Mouse (Mus musculus) T-helper 1 cell (primary cell): ENCODE measurements at regions not wholly inside any gene's neighbourhood (a gene's known extent, or its start where the extent isn't known, plus 50 kb on each side); places are given as distances from the start of the nearest gene placed in this dataset.

Experiments
- in situ Hi-C: fragments of 300-600 bp; cut with MboI, MseI; formaldehyde crosslinking; loops from one replicate; pipeline ENCODE4 v1.15.1; 2025; ENCODE audit warnings: high pct_unique_total_duplicates

DNA sequence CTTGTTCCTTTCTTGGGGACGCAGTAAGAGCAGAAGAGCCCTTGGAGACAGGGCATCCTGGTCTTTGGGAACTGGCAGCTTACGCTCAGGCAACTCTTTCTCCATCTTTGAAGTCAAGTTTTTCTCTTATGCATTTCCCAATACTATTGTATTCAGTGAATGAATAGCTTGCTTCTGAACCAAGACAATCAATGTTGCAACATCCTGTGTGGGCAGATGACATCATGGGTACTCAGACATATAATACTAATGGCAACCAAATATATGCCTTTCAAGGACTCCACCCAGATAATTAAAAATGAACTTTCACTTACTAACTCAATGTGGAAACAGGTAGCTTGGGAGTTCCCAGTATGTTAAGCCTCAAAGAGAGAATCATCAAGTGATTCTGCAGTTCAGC is 104.6 kb downstream of the Ngf start:
- in situ Hi-C loops: no loop called here

DNA sequence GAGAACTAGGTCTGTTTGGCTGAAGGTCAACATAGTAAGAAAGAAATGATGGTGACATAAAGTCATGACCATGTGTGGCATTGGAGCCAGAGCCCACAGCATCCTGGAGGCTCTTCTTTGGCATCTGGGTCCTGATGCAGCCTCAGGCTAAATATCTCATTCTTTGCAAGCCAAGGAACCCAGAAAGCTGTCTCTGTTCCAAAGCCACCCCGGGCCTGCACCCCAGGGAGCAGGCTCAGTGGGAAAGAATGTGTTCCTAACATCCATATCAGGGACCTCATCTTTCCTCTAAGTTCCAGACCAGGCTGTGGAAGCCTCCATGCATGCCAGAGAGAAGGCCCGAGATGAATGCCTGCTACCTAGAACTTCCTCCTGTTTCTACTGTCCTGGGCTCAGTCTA is 107.2 kb downstream of the Ngf start:
- in situ Hi-C loops: no loop called here

GRCm38 (mm10) chr3:102581830-102582229 is 112.1 kb downstream of the Ngf start:
- in situ Hi-C loops: loop anchor here (10.0 kb wide), 1 partner anchor 963 kb away; no protein-coding TSS in a partner anchor

DNA sequence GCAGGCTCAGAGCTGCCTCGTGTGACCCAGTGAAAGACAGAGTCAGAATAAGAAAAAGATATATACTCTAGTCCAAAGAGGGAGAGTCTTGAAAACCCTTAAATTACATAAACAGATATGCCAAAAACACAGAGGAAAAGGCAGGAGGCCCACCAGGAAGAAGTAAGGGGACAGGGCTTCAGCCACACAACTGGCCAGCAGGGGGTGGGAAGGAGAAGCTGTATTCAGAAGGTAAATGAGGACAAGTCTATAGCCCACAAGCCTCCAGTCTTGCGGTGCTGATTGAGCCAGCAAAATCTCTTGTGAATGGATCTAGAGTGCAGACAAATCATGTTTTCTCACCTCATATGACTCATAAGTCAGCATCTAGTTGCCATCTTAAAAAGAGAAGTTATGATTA is 115.4 kb downstream of the Ngf start:
- in situ Hi-C loops: loop anchor here (10.0 kb wide), 1 partner anchor 960 kb away; no protein-coding TSS in a partner anchor

- in situ Hi-C loops: loop anchor here (10.0 kb wide), 1 partner anchor 959 kb away; no protein-coding TSS in a partner anchor
Observed at GRCm38 (mm10) chr3:102586221-102586620, 116.5 kb downstream of the Ngf start.

DNA sequence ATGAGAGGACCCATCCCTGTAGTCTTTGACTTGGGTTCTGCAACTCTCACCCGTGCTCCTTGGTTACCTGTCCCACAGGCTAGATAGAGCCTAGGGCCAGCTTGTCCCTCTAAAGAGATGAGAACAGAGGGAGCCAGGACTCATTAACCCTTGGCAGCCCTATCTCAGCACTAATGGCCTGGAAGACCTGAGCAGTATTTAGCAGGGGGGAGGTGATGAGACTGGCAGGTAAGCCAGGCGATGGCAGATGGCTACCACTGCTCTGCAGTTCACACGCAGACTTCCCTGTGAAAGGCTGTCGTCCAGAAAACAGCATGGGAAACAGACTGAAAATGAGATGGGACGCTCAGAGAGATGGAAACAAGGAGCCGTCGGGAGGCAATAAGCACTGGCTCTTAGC is 122.3 kb downstream of the Ngf start:
- in situ Hi-C loops: no loop called here

GRCm38 (mm10) chr3:102596944-102597551 is 127.3 kb downstream of the Ngf start:
- in situ Hi-C loops: no loop called here

- in situ Hi-C loops: no loop called here
Observed at GRCm38 (mm10) chr3:102599061-102599460, 129.3 kb downstream of the Ngf start.

GRCm38 (mm10) chr3:102602766-102603165 is 131.6 kb upstream of the Tspan2 start:
- in situ Hi-C loops: no loop called here

DNA sequence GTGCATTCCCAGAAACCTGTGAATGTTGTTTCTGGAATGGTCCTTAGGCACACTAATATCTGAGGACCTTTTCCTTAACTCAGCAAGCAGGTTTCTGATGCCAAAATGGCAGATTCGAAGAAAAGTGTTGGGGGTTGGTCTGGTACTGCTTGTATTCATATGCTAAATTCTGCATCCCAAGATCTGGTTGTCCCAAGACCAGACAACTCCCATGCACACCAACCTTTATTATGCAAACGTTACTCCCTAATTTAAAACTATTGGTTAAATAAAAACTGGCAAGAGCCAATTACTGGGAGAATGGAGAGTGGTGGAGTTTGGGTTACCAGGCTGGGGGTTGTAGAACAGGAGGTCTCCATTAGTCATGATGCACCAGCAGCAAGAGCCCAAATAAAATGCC is 129.0 kb upstream of the Tspan2 start:
- in situ Hi-C loops: no loop called here

- in situ Hi-C loops: no loop called here
Observed at GRCm38 (mm10) chr3:102610970-102611369, 123.4 kb upstream of the Tspan2 start.

GRCm38 (mm10) chr3:102611398-102612366 is 122.6 kb upstream of the Tspan2 start:
- in situ Hi-C loops: no loop called here

DNA sequence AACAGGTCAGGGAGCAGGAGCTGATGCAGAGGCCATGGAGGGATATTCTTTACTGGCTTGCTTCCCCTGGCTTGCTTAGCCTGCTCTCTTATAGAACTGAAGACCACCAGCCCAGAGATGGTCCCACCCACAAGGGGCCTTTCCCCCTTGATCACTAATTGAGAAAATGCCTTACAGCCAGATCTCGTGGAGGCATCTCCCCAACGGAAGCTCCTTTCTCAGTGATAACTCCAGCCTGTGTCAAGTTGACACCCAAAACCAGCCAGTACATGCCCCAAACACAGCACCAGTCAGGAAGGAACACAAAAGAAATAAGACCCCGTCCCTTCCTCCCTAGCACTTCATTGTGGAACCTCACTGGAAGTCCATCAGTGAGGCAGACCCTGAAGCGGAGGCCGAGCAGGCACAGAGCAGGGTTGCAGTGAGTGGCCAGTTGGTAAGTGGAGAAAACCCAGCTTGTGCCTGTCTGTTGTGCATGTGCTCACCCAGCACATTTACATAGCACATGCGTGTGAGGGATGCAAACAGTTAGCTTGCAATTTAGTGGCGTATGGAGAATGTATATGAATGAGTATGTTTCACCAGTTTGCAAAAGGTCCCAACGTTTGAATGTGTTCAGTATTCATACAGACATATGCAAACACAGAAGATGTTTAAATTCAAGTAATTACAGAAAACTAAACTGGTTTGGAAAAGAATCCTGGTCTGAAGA is 114.5 kb upstream of the Tspan2 start:
- in situ Hi-C loops: no loop called here

GRCm38 (mm10) chr3:102636076-102636475 is 98.3 kb upstream of the Tspan2 start:
- in situ Hi-C loops: no loop called here

- in situ Hi-C loops: no loop called here
Observed at GRCm38 (mm10) chr3:102636674-102637073, 97.7 kb upstream of the Tspan2 start.

GRCm38 (mm10) chr3:102644276-102644940 is 89.9 kb upstream of the Tspan2 start:
- in situ Hi-C loops: no loop called here

DNA sequence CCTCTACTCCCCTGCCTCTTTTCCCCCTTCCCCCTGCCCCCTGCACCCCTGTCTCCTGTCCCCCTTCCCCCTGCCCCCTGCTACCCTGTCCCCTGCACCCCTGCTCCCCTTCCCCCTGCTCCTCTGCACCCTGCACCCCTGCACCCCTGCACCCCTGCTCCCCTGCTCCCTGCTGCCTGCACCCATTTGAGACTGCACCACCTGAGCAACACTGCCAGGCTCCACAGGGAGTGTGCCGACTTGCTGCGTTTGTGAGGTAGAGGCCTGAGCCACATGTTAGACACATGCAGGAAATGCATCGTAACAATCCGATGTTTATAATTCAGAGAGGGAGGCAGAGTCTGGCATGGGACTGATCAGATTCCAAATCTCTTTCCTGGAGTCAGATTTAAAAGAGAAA is 85.9 kb upstream of the Tspan2 start:
- in situ Hi-C loops: no loop called here

- in situ Hi-C loops: no loop called here
Observed at GRCm38 (mm10) chr3:102654962-102655361, 79.4 kb upstream of the Tspan2 start.

DNA sequence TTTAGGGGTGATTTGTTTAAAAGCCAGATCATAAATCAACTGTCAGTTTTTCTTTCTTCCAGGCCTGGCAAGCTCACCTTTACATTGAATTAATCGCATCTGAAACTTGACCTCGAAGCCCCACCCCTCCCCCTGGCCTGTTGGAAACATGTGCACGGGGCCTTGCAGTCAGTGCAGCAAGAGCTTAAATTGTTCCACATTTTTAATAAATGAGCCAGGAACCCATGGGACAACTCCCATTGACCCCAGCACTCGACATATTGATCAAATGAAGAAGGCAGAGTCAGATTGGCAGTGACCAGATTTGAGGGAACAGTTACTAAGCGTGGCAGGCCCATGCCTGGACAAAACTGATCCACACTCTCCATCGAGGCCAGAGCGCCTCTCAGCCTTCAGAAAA is 77.2 kb upstream of the Tspan2 start:
- in situ Hi-C loops: no loop called here

DNA sequence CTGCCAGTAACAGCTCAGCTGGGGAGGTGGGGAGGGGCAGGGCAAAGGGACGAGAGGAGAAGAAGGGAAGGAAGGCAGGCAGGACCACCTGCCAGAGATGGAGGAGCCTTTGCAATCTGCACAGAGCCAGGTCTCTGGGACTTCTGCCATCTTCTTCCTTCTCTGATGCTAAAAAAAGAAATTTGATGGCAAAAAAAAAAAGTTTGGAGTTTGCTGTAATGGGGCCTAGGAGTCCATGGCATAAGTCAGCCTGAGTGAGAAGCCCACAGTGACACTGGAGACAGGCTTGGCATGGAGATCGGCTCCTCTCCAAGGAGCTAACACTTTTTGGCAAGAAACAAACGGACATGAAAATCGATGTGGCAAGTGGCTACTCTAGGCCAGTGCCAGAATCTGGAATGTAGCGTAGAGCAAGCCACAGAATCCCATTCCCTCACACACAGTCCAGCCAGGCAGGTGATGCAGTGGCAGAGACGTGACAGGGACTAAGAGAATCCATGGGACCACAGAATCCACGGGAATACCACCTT is 76.7 kb upstream of the Tspan2 start:
- in situ Hi-C loops: no loop called here

GRCm38 (mm10) chr3:102659352-102659751 is 75.0 kb upstream of the Tspan2 start:
- in situ Hi-C loops: no loop called here
